Mouse (Mus musculus): ENCODE data around the gene Dtx2.

GRCm38 (mm10) chr5:135974365-135974764, 20.2 kb upstream of the Dtx2 start, which contains the start of gene Ssc4d:
- no peak for TF ChIP-seq CTCF (IDR thresholded peaks at IDR 0.05; ENCODE audit: low read depth)
- TF ChIP-seq EP300 (IDR thresholded peaks at IDR 0.05; ENCODE audit: low read depth) = no peak
